Mouse (Mus musculus) cerebellum, adult 11 months (tissue): ENCODE results near the gene Mpped2.

Source experiments
- DNase-seq: peaks from one replicate; pipeline ENCODE4 v3.0.0; 2022

The Mpped2 gene

DNA sequence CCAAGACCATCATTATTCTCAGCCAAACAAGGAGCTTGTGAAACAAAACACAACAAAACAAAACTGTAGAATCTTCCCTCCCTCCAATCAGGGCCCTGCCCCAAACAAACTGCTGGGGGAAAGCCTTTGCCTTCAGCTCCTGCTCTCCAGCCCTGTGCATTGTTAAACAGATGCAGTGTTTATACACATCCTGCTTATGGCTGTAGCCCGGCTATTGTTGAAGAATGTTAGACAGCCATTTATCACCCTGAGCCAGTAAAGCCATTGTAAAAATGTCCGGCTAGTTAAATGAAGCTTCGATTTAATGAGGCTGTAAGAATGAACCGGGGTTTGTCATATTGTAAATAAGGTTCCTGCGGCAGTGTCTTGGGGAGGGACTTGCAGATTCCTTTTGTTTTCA lies 129.5 kb downstream of the Mpped2 start:
- DNase-seq = no peak

DNA sequence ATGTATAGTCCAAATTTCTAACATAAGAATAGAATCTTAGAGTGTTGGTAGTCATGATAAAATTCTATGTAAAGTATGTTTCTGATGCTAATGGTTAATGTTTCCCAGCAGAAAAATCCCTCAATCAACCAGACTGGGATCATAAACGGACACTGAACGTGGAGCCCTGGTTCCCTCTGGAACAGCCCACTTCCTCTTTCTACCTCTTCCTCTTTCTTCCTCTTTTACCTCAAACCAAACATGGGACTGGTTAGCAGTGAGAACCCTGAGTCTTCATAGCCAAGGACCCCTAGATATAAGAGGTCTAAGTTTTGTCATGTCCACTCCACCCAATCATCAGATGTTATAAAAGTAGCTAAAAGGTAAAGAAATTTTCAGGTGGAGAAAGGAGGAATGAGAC lies 132.4 kb downstream of the Mpped2 start:
- DNase-seq = no peak

DNA sequence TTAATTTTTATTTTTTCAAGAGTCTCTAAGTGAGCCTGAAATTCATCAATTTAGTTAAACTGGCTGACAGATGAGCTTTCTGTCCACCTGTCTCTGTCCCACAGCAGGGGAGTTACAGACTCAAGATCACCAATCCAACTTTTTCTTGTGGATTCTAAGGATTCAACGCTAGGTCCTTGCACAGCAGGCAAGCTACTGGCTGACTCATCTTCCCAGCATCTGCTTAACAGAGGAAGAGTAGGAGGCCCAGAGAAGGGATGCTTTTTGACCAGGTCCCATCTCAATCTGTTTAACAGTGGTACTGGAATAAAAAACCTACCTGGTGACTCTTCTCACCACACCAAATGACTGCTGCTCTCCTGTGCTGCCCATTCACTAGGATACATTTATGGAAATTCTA lies 133.0 kb downstream of the Mpped2 start:
- DNase-seq = no peak

DNA sequence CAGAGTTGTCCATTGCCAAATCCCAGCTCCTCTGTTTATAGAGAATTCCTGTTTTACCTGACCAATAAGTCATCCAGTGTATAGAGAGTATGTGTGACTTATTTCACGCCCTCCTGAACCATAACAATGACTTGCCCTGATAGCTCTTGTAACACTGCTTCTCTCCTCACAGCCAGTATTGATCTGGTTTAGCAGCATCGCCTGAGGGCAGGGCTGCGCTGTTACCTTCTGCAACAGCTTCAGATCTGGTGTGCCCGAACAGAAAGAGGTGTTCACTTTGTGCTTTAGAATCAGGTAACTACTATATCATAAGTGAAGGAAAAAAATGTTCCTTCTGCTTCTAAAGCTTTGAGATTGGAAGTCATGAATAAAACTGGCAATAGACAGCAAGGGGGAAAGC lies 133.7 kb downstream of the Mpped2 start:
- DNase-seq = no peak

DNA sequence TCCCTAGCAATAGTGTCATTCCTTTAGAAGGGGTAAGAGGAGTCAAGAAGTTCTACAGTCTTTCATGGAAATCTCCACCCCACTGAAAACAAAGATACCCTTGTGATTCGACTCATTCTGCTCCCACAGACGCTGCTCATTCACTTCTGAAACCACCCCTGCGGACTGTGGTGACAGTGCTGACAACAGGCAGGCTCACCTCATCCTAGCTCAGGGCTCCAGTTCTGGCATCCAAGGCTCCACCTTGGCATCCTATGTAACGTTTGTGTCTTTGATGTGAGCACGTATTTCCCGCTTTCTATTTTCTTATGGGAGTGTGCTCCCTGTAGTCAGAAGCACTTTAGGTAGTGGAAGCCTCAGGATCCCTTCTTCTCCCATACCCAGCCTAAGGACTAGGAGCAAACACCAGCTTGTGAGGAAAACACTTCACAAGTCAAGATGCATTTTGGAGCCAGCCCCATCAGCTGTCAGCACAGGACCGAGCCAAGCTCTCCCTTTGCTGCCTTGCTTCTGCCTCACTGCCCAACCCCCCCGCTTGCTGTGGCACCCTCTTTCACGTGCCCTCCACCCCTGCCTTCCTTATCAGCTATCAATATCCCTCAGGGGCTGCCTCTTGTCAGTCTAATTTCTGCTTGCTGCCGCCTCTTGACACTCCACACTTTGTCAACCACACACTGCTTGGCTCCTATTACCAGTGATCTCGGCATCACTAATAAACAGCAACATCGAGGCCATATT lies 135.7 kb downstream of the Mpped2 start:
- DNase-seq = no peak

DNA sequence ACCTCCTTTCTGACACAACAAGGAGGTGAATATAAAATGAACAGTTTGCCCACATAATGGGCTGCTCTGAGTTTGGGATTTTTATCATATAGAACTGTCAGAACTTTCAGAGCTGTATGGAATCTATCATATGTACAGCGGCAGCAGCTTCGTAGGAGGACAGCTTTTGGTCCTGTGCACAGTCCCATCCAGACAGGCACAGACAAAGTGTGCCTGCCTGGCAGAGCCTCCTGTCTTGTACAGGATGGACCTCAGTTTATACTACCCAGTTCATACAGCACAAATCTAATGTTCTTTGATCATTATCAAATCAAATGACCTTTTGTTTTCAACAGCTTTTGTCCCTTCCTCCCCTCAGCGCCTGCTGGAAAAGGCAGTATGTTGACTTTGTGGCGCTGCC lies 136.4 kb downstream of the Mpped2 start:
- DNase-seq = no peak

DNA sequence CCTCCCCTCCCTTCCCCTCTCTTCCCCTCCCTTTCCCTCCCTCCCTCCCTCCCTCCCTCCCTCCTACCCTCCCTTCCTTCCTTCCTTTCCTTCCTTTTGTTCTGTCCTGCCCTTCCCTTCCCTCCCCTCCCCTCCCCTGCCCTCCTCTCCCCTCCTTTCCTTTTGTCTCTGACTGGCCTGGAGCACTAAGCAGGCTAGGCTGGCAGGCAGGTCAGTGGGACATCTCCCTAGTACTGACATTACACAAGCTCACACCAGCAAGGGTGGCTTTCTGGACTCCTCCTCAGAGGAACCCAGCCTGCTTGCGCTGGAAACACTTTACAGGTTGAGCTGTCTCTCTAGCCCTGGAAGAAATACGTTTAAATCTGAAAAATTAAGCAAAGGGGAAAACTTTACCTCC lies 139.5 kb downstream of the Mpped2 start:
- no peak for DNase-seq

DNA sequence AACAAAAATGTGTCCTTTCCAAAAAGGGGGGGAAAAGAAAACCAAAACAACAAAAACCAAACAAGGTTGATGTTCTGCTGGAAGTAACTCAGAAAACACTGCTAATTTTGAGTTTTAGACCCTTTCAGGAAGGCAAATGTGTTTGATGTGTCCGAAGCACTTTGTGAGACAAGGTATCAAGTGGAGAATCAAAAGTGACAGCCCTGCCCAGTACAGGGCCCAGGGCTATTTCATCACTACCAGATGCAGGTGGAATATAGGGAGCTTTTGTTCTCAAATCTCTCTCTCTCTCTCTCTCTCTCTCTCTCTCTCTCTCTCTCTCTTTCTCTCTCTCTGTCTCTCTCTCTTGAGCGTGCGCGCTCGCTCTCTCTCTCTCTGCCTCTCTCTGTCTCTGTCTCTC lies 140.1 kb downstream of the Mpped2 start:
- DNase-seq = no peak

DNA sequence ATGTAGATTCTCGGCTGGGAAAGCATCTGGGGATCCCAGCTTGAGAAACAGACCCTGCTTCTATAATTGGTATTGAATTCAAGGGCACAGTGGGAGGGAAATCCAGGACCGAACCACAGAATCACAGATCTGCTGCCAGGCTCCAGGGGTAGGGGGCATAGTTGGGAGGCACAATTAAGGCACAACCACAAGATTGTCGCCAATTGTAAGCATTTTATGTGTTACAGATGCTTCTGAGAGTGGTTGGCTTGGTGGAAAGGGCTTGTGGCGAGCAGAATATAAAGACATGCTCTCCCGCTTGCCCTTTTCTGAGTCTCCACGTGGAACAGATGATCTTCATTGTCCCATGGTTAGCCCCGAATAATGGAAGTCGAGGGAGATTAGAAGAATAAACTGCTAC lies 142.3 kb downstream of the Mpped2 start:
- DNase-seq = no peak

DNA sequence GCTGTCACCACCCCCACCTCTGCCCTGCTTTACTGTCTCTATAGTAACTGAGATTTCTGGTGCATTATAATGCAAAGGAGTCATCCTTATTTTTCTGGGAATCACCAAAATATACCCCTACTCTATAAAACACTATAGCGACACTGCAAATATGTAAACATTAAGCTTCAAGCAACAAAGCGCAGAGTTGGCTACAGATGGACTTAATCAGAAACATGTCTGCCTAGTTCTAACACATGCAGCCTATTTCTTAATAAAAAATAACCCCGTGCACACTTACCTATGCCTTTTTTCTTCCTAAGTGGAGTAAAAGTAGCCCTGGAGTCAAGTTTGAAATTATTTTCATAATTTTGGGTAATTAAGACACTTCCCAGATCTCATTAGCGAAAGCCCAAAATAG lies 144.2 kb downstream of the Mpped2 start:
- DNase-seq = no peak

DNA sequence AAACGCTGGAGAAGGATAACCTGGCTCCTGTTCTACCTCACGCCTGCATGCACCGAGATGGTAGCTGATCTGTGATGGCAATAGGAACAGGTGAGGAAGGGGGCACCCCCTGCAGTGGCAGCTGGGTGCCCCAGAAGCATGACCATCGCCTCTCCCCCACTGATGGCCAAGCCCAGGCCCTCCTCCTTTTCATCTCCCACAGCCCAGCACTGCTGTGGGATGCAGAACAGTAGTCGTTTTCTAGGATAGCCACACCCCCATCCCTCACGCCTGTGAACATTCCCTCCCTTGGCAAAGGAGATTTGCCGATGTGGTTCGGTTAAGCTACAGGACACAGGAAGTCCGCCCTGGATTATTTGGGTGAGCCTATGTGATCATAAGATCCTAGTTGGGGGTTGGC lies 151.1 kb downstream of the Mpped2 start:
- DNase-seq = no peak

DNA sequence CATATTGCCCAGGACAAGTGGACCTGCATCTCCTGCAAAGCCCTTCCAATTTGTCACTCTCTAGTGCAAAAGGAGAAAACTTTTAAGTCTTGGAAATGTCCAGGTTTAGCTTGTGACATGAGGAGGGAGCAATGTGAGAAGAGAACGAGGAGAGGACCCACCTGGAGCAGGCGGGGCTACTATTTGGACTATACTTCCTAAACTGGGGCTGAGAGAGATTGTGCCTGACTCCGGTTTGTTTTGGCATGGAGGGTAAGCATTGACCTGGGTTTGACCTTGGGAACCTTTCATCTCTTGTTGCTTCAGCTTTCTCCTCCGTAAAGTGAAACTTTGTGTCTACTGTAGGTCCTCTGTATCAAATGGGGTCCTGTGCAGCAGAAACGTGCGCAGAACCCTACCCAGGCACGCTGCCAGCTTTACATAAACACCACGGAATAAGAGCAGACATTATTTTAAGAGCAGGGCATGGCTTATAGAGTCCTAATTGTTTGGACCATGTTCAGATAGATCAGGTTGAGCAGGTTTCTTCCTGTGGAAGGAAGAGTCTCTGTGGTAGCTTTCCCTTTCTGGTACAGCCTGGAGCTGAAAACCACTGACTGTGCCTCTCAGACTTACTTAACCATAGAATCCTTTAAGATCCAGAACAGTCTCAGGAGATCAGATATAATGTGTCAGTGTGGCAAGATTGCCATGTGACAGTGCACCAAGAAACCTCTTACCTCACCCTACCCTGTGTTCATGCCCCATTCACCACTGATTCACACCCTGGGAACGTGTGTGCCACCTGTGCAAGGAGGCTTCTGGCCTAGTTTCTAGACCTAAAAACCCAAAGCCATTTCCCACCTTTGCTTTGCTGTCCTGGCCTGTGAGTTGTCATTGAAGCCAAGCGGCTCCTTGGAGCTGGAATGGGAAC lies 152.0 kb downstream of the Mpped2 start:
- no peak for DNase-seq

DNA sequence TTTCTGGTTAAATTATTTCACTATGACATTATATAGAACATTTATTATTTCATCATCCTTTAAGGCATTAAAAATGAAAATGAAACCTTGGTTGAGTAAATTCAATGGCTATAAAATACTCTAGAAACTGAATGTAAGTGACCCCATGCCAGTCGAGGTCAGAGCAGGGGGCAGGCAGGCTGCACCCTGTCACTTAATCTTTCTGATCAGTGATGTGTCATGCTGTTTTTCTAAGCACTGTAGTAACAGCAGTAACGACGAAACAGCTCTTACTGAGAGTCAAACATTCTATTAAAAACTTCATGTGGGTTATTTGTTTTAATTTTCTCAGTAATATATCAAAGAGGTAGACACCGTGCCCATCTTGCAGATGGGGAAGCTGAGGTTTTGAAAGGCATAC lies 153.4 kb downstream of the Mpped2 start:
- no peak for DNase-seq

DNA sequence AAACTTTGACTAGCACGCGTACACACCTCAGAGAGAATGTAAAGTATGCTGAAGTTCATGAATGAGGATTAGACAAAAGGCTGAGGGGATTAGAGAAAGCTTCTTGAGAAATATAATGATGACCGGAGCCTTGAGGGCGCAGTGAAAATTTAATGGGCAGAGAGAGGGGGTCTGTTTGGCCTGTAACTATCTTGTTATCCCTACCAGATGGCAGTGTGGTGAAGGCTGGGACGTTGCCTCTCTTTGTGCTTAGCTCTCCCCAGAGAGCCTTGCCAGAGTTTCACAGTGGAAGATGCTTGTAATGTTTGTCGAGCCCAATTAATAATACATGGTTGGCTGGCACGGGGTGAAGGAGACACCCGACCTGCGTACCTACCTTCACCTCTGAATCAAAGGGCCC lies 156.3 kb downstream of the Mpped2 start:
- no peak for DNase-seq

DNA sequence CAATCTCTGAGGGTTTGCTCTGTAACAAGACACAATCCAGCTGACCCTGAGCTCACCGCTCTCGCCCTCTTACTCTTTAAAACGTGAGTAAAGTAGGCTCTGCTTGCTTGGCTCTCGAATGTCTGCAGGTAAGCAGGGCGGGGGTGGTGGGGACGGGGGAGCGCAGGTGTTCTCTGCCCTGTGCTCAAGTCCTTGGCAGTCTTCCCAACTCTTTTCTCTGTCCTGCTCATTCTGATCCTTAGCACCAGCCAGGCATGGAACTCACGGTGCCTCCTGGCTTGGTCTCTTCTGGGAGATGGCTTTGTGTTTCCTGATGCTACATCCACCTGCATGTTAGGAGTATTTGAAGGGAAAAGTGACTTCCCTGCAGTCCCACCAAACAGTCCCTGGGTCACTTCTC lies 158.4 kb downstream of the Mpped2 start:
- DNase-seq = peak; percentile 22

DNA sequence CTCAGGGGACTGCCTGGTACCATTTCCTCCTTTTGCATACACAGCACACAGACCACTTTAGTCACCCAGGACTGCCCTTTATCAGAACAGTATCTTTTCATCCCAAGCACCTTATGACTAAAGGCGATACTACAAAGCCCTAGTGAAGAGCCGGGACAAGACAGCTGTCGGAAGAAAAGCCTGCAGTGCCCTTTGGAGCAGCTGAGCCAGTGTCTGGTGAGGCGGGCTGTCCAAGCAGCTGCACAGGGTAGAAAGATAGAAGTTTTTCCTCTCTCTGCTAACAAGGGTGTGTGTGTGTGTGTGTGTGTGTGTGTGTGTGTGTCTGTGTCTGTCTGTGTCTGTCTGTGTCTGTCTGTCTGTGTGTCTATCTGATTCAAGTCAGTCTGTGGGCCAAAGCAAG lies 161.1 kb downstream of the Mpped2 start:
- DNase-seq = no peak

DNA sequence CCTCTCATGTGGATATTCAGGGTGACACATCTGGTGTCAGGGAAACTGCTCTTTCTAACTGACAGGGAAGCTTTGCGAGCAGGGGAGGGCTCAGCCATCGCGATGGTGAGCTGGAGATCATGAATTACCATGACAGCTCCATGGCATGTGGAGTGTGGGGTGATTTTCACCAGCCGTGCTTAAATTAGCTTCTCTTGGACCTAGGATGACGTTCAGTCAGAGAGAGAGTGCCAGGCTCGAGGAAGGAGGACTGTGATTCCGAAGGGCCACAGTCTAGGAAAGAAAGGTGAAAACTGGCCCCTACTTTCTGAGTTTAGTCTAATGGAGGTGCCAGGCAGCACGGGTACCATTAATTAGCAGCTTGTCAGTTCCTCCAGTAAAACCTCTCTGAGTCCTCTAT lies 161.7 kb downstream of the Mpped2 start:
- no peak for DNase-seq

DNA sequence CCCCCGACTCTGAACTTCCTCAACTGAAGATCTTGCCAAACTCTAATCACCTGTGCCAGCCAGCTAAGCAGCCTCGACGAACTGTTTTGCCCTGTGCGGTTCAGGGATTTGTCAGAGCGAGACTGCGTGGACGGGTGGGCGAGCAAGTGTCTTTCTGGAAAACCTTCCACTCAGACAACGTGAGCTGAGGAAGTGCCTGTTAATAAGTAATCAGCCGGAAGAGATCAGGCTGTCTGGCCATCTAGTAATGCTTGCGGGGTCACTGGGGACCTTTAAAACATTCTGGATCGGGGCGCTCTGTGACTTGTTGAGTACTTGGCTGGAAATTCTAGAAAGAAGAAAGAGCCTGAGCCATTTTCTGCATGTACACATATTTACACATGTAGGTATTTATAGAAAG lies 162.1 kb downstream of the Mpped2 start:
- DNase-seq = no peak

DNA sequence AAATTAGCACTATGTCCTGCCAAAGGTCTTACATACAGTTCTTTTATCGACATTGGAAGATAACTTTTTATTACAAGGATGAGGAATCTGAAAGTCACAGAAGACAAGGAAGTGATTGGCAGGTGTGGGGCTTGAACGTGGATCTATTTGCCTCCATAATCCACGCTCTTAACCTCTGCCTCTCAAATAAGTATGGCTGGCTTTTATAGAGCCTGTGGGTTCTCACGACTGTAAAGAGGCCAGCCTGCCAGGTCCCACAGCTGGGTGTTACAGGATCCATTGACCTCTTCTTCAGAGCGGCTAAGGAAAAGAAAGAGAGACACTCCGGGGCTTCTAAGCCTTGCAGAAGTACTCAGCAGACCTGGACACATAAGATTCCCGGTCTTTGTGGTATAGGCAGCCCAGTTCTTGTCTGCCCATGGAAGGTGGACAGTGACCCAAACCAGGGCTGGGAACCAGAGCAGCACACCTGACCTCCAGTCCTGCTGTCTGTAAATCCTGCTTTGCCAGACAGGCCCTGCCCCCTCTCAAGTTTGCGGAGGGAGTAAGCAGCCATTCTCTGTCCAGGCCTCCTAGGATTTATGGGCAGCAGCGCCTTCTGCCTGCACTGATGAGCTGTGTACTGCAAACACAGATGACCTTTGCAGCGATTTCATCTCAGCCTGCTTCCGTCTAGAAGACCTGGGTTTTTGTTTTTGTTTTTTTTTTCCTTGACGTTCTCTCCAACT lies 162.7 kb downstream of the Mpped2 start:
- DNase-seq = no peak

DNA sequence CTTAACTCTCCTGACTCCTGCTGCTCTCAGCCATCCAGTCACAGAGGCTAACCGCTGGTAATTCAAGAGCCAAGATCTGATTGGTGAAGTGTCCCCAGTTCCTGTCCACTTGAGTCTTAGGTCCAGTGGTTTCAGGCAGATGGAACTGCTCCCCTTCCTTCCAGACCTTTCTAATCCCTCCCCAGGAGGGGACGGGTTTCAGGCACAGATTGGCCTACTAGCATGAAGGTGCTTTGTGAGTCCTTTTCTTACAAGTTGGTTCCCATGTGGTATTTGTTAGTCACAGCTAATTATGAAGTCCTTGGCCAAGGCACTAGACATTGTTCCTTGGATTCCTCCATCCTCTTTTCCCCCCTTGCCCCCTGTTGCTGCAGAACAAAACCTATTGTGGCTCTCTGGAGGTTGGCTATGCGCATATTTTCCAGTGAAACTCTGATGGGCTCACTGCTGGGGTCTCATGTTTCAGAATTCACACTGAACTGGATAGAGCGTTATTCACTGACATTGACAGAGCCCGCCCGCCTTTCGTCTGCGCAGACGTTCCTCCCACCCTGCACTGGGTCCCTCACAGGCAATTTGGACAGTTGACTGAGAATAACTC lies 163.4 kb downstream of the Mpped2 start:
- DNase-seq = no peak

DNA sequence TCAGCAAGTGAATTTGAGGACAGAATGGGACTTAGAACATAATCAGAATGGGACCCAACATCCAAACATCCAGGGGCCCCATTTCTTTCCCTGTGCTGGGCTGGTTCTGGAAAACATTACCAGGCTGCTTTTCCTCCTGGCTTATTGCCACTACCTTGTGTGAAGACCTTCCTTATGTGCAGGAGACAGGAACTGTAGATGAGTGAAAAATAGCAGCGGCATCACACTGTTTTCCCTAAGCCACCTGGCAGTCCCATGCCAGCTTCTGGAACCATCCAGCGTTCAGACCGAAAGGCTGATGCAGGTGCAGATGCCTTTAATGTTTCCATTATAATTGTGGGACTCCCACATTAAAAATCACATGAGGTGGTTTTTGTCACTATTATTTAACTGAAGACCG lies 164.2 kb downstream of the Mpped2 start:
- no peak for DNase-seq

DNA sequence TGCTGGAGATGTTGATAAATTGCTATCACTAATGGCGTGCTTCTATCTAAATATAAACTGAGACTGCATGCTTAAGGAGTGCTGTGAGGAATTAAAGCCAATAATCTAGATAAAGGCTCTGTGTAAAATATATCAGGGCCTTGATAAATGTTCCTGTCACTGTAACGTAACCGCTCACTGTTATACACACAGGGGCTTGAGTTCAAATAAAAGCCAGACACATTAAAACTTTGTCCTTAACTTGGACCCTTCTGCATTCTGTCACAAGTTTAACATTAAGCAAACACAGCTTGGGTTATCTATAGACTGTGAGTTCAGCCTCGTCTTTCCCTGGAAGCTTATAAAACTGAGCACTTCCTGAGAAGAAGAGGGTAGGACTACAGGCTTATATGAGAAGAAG lies 164.6 kb downstream of the Mpped2 start:
- no peak for DNase-seq
